Comparison of ENCODE assay signal across 8 mouse cellular contexts in genomic region chr9:89910741-89911444, GRCm38 (mm10). TPM values are rescaled to one million over a fixed set of nuclear protein-coding genes. Genes with fewer than 3 reads are reported as not detected.
DNase-seq lines count a peak whose midpoint lies in the region; ATAC-seq lines count a peak whose summit lies in the region.
"Had no signal": no experiment of that assay in that cellular context is flagged by ENCODE, and none has a peak within 500 bp of the region (broad histone marks: within the 10 kb centered on the region; RNA-seq: fewer than 3 reads in every experiment).

No protein-coding gene starts in this region.

- no peak overlapping the region for H3K27ac ChIP-seq in hindbrain, embryonic 10.5 days
- H3K27ac ChIP-seq in midbrain, embryonic 15.5 days: no peak overlapping the region

- no peak overlapping the region for H3K9ac ChIP-seq in midbrain, embryonic 15.5 days

- H3K4me1 ChIP-seq in hindbrain, embryonic 10.5 days (replicated peaks): peaks cover 30% of the 10 kb centered on the region
- peaks cover 26% of the 10 kb centered on the region for H3K4me1 ChIP-seq in midbrain, embryonic 15.5 days

- no peaks in the 10 kb centered on the region for H3K9me3 ChIP-seq in hindbrain, embryonic 10.5 days
- no peaks in the 10 kb centered on the region for H3K9me3 ChIP-seq in midbrain, embryonic 15.5 days

- peaks cover 92% of the 10 kb centered on the region for H3K27me3 ChIP-seq in hindbrain, embryonic 10.5 days (ENCODE audit: insufficient read depth, poor library complexity, severe bottlenecking)
- H3K27me3 ChIP-seq in midbrain, embryonic 15.5 days (replicated peaks): peaks cover 58% of the 10 kb centered on the region

- ATAC-seq in midbrain, embryonic 15.5 days (replicated peaks): peak; percentile 19; the same call in 1 of the 2 replicates

- H3K36me3 ChIP-seq in hindbrain, embryonic 10.5 days: no peaks in the 10 kb centered on the region
- H3K36me3 ChIP-seq in midbrain, embryonic 15.5 days (replicated peaks): no peaks in the 10 kb centered on the region

- DNase-seq in layer of hippocampus, adult 9-11 months: peak; percentile 56
- no peak for DNase-seq in layer of hippocampus, adult 8-10 months (ENCODE audit: low spot score in 2 of 2)
- peak; percentile 64 for DNase-seq in embryo, embryonic 11 days
- peak; percentile 57 for DNase-seq in hindbrain, embryonic 10.5 days (ENCODE audit: low spot score)
- DNase-seq in ovary, postnatal 14 days (ENCODE audit: low spot score): no peak
- DNase-seq in ovary, adult 18-20 months (ENCODE audit: low spot score): no peak

- peak overlapping the region; percentile 88 for H3K4me2 ChIP-seq in midbrain, embryonic 15.5 days

- WGBS in hindbrain, embryonic 10.5 days: under 1% methylated on average over 34 of the region's 34 CpGs
- under 1% methylated on average over 34 of the region's 34 CpGs for WGBS in midbrain, embryonic 15.5 days

- peak overlapping the region; percentile 61 for H3K4me3 ChIP-seq in hindbrain, embryonic 10.5 days
- H3K4me3 ChIP-seq in midbrain, embryonic 15.5 days: peak overlapping the region; percentile 61
- H3K4me3 ChIP-seq: megakaryocyte, embryonic 14.5 days had no signal

RNA-seq across cellular contexts. Expression of gene Rasgrf1, which starts 1.2 kb away (rescaled TPM):
- total RNA-seq in layer of hippocampus, adult 8-10 months (2022): 100 to 1,000 TPM; 449 to 518 (median 495) TPM
- 0.12 and 0.13 TPM in 2 replicates for polyA plus RNA-seq in hindbrain, embryonic 10.5 days (2016; fragmentation: Nextera tagmentation; extraction: Ambion mirVana)
- 4.4 and 5.3 TPM in 2 replicates for polyA plus RNA-seq in midbrain, embryonic 15.5 days (2015; fragmentation: Nextera tagmentation; extraction: Ambion mirVana)

Comparison
In these comparisons a context has a peak if more than half of its experiments do, and no peak if none do; other contexts are left out.
1. DNase-seq: peak in layer of hippocampus, adult 9-11 months (single experiment), embryo, embryonic 11 days (single experiment) and hindbrain, embryonic 10.5 days (single experiment); none in layer of hippocampus, adult 8-10 months (0 of 2), ovary, postnatal 14 days (single experiment) and ovary, adult 18-20 months (single experiment).